Mouse (Mus musculus) megakaryocyte, embryonic 14.5 days (primary cell): ENCODE results near the gene Nab1.

Experiments used
- FLI1 ChIP-seq: IDR thresholded peaks from 2 replicates; pipeline ENCODE4 v1.6.1; 2012; ENCODE audit warnings: low read length, inconsistent platforms, mixed read lengths
- GATA1 ChIP-seq: IDR thresholded peaks from 3 replicates; pipeline ENCODE4 v1.6.1; 2012; ENCODE audit warnings: mixed read lengths, low read length, inconsistent platforms, borderline replicate concordance

DNA sequence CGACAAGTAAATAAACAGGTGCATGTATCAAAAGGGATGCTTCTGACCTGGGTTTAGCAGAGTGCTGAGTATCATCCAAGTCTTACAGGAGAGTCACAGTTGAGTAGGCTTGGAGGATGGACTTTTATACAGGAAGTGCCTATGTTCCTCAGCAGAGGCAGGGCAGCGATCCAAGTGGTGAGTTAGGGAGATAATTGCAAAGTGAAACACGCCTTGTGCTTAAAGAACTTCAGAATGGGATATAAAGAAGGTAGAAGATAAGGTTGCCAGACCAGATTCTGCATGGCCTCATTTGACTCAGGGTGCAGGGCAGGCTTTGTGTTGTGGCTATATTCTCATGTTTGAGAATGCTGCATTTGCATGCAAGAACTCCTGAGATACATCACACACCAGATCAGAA is 14.8 kb upstream of the Nab1 start:
- TF ChIP-seq GATA1: no peak
- no peak for TF ChIP-seq FLI1
